Mouse (Mus musculus) cerebellum, adult (tissue): Measurements from ENCODE around the gene Yap1.

ENCODE experiments used
- ATAC-seq: cut with Nextera tagmentation; 2 replicates; pipeline ENCODE4 v1.9.2; 2017; ENCODE audit warnings: mild to moderate bottlenecking, moderate library complexity, mixed read lengths; ENCODE audit not compliant: insufficient number of reproducible peaks, low FRiP score, low TSS enrichment

Gene Yap1

GRCm38 (mm10) chr9:7978502-7978901, 25.9 kb downstream of the Yap1 start:
- ATAC-seq, result no peak

DNA sequence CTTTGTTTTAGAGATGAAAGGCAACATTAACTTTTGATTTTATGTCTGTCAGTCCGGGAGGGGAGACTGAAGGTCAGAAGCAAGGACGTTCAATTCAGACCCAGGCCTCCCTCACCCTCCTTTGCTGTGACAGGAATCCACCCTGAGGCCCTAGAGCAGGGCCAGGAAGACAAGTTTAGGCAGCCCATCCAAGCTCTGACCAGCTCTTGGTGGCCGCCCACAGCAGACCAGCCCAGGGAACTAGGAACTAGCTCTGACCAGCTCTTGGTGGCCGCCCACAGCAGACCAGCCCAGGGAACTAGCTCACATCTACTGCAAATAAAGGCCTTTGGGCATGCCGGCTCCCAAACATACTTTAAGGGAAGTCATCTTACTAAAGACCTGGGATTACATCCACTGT, 26.8 kb downstream of the Yap1 start:
- ATAC-seq, result no peak

DNA sequence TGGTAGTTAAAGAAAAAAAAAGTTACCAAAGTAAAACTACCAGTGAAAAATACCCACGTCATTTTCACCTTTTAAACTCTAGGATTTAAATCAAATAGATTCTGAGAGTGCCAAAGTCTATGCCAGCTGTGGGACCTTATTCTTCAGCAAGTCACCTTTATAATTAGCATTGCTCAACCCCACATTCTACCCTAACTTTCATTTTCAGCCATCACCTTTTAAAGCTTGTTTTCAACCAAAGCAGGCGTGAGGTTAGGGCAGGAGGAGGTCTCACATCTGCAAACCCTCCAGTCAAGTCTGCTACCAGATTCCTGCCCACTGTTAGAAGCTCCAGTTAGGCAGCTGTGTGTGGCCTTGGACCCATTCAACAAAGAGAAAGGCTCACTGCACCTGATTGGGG, 32.4 kb downstream of the Yap1 start:
- no peak for ATAC-seq

DNA sequence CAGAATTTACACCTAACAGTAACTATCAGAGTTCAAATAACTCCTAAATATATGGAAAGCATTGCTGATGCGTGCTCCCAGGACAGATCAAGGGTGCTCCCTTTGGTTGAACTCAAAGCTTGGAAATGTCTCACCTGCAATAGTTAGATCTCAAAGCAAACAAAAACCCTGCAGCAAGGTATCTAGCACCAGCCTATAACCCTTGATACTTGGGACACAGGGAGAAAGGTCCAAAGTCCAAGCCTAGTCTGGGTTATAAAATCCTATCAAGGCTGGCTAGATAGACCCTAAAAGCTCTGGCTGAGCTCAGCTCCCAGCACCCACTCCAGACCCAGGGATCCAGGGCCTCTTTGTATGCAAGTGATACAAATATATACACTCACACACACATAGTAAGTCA, 36.4 kb downstream of the Yap1 start:
- no peak for ATAC-seq

GRCm38 (mm10) chr9:7965590-7965989, 38.8 kb downstream of the Yap1 start:
- ATAC-seq, result no peak

DNA sequence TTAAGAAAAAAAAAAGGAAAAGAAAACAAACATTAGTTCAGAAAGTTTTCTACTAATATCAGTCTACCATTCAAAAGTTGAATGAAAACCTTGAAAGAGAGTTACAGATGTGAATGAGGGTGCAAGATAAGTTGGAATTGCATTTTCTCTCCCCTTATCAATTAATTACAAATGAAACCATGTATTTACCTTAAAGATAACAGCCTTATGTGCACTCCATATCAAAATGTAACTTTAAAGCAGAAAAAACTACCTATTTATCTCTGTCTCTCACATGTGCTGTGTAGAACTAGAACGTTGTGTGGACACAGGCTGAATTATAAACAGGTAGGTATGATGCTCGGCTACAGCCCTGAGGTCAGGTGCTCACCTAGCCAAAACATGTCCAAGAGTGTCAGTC, 40.5 kb downstream of the Yap1 start:
- no peak for ATAC-seq

DNA sequence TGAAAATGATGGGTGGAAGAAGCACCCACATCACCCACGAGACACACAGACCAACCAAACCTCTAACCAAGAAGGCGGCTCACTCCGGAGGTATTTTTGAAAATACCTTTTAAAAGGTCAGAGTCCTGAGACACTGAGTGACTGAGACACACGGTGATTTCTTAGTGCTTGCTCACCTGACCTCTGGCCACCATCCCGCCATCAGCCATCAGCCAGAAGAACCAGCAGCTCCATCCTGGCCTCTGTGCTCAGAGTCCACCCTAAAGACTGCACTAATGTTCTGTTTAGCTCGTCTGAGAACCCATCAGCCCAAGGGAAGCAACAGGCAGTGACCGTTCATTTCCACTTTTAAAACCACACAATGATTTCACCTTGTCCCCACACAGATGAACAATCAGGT, 41.5 kb downstream of the Yap1 start:
- no peak for ATAC-seq

DNA sequence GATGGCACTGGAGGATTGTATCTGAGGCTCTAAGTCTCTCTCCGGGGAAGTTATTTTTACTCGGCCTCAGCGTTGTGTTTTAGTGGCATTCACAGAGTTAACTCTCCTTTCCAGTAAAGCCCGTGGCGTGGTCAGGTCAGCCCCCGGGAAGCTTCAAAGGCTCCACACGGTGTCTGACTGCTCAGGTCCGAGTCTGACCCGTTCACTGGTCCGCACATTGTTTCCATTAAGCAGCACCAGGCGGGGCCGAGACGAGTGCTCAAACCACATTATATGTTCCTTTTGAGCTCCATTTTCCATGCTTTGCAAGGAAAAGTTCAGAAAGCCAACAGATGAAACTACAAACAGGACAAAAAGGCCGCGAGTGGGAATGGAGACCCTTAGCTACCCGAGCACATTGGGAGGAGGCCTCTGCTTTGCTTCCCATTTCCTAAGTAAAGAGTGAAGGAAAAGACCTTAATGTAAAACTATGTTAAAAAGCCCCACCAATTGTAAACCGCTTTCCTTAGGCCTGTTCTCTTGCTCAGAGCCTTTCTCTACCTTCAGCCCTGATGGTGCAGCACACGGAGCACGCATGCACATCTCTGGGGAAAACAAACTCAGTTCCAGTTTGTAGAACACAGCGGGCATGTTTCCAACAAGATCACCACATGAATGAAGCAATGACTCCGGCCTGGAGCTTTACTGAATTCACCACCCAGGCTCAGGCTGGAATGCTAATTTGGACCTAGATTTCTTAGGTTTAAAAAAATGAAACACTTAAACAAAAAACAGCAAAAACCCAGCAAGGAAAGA, 42.8 kb downstream of the Yap1 start:
- ATAC-seq, result peak; percentile 22; the same call in 1 of the 2 replicates

DNA sequence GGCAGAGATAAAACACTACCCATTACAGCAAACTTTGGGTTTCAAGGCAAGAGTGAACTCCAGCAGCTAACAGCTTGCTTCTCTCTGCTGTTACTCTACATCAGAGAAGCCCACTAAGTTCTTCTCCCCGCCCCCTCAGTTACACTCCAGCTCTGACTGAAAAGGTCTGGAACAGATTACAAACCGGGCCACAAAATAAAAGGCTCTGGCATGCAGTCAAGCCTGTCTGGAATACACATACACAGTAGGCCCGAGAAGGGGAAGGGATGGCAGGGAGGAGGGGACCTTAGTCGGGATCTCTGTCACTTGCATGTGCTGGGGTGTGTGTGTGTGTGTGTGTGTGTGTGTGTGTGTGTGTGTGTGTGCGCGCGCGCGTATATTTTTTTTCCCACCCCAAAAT, 44.0 kb downstream of the Yap1 start:
- no peak for ATAC-seq

GRCm38 (mm10) chr9:7959301-7959700, 45.1 kb downstream of the Yap1 start:
- no peak for ATAC-seq

DNA sequence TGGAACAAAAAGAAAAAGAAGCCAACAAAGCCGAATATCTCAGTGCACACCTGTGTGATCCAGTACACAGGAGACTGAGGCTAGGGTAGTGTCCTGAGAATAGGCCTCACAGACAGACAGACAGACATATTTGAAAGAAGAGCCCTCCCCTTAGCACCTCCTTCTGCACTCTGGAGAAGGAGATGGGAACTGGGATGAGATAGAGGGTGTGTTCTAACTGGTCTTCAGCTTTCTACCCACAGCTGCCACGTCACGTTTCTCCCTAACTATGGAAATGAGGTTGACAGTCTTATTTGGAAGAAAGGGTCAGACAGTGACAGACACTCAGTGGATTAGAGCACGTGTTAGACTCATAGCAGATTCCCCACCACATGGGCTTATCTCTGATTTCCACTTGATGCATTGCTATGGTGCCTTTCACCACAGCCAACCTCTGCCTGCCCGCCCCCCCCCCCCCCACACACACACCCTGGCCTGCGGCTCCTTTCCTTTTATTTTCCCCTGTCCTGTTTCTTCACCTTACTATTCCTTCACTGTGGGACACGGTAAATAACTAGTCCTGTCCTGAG, 46.3 kb downstream of the Yap1 start:
- ATAC-seq, result 0 out of 2 replicates have a peak, but pooled peaks have one; percentile 24

DNA sequence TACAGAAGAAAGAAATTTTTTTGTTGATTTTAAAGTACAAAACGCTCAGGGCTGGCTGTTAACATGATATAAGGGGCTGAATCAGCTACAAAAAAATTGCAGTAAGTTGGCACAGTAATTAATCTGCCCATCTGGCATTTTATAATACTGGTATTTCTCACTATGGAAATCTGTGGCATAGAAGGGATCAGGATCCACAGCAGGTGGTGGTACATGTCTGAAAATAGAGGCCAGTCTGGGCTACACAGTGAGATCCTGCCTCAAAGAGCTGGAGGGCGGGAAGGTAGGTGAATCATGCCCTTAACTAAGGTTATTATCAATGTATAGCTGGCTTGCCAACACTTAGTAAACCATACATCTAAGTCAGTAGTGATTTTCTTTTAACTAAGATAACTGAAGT, 47.0 kb downstream of the Yap1 start:
- peak; percentile 77 for ATAC-seq

GRCm38 (mm10) chr9:7956400-7956799, 48.0 kb downstream of the Yap1 start:
- ATAC-seq, result no peak

GRCm38 (mm10) chr9:7952886-7953285, 51.5 kb downstream of the Yap1 start:
- no peak for ATAC-seq

- ATAC-seq, result no peak
Measured at GRCm38 (mm10) chr9:7950211-7950644, 54.2 kb downstream of the Yap1 start.

- ATAC-seq, result no peak
Measured at GRCm38 (mm10) chr9:7947946-7948345, 56.5 kb downstream of the Yap1 start.

DNA sequence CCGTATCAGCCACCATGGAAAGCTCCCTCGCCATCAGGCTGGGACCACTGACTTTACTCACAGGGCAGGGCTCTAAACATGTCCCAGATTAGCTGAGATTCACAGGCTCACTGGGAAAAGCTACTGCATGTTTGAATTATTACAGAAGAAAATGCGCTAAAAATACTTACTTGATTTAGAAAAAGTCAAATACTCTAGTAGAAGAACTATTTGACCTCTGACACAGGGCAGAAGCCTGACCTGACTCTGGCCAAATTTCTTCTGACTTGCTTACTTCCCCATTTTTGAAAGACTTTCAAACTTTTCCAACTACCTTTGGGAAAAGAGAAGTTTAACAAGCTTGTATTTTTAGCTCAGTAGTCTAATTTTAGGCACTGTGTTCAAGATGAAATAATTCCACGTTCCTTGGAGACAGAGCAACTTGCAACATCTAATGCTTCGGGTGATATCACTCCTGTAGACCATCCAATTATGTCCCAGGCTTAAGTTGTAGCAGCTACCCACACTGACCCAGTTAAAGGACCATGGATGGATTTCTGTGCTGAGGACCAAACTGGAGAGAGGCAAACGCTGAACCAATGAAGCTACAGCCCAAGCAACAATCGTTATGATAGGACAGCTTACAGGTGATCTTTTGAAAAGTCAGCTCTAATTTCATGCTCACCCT, 60.5 kb downstream of the Yap1 start:
- no peak for ATAC-seq

GRCm38 (mm10) chr9:7942701-7943100, 61.7 kb downstream of the Yap1 start:
- no peak for ATAC-seq

GRCm38 (mm10) chr9:7940075-7940474, 64.3 kb downstream of the Yap1 start:
- no peak for ATAC-seq

DNA sequence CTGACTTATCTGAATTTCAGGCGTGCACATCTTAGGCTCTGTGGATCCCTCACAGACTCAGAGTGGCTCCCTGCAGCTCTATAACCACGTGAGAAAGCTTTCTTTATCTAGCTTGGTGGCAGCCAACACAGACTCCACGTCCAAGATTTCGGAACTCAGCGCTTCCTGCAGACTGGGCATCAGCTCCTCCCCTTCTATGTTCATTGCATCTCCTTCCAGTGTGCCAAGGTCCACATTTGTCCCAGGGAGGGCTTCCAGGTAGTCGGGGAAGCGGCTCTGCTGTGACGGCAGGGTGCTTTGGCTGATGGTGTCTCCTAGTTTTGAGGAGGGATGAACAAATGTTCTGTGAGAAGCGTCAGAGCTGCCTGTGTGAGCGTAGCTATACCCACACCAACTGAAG, 70.0 kb downstream of the Yap1 start:
- ATAC-seq, result peak; percentile 57; the same call in 1 of the 2 replicates

- ATAC-seq, result no peak
Measured at GRCm38 (mm10) chr9:7929552-7929951, 74.8 kb downstream of the Yap1 start.

- no peak for ATAC-seq
Measured at GRCm38 (mm10) chr9:7928866-7929265, 75.5 kb downstream of the Yap1 start.
